Mouse (Mus musculus) kidney, adult 8-10 months (tissue): ENCODE measurements around the gene Pitpnm1.
A peak's percentile ranks its signal among the peaks of the same experiment; 100 is the strongest.

Experiments used
- DNase-seq, 2 experiments: peaks; one replicate each; pipeline ENCODE4 v3.0.0; 2022

The Pitpnm1 gene

DNA sequence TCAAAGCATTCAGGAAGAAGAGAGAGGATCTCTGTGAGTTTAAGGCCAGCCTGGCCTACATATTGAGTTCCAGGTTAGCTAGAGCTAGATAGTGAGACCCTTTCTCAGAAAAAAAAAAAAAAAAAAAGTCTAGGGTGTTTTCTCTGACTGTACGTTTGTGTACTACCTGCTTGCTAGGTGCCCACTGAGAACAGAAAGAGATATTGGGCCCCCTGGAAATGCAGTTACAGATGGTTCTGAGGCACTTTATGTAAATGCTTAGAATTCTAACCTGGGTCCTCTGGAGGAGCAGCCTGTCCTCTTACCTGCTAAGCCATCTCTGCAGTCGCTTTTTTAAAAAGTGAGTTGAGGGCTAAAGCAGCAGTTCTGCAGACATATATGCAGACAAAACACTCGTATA is 4.0 kb upstream of the Pitpnm1 start:
- DNase-seq: no peak

DNA sequence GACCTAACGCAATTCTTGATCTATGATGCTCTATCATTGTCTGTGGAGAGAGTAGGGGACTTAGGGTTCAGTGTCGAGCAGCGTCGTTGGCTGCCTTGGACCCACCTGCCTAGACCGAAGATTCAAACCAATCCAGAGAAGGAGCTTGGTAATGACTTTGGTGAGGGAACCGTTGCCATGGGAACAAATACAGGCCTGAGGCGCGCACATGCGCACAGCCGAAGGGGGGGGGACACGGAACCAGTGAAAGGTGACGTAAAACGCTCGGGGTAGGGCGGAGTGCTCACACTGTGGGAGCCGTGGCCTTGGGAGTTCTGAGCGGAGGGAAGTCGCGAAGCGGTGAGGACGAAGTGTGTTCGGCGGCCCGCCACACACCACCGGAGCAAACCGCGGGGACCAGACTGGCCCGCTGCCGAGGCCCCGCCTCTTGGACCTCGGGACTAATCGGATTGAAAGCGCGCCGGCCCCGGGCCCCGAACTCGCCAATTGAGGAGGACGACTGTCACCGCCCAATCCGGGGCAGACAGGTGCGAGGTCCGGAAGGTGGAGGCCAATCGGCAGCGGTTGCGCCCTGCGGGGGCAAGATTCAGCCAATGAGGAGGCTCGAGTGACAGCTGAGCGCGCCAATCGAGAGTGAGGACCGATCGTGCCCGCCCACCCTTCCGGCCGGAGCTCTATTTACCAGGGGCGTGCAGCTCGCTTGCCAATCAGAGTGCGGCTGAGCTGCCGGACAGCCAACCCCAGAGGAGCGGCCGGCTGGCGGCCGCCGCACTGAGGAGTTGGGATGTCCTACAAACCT is 3.0 kb upstream of the Pitpnm1 start, which contains the start of gene Cdk2ap2:
Gene Cdk2ap2, plus strand, starts transcription at position 541 of the 799 bp plus-strand sequence.
- DNase-seq: peak; percentile 99 to 100

DNA sequence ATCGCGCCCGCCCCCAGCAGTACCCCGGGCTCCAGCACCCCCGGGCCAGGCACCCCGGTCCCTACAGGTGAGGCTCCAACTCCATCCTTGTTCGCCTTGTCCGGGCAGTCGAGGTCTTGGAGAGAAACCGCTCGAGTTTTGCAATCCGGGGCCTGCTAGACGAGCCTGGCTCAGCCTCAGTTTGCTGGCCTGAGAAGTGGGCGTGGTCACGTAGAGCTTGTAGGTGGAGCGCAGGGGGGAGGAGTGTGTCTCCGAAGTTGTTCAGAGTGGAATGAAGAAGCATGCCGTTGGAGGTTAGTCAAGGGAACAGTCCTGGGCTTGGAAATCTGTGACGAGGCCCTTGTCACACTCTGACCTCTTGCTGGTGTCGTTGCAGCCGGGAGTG is 2.4 kb upstream of the Pitpnm1 start:
- DNase-seq: peak; percentile 90

DNA sequence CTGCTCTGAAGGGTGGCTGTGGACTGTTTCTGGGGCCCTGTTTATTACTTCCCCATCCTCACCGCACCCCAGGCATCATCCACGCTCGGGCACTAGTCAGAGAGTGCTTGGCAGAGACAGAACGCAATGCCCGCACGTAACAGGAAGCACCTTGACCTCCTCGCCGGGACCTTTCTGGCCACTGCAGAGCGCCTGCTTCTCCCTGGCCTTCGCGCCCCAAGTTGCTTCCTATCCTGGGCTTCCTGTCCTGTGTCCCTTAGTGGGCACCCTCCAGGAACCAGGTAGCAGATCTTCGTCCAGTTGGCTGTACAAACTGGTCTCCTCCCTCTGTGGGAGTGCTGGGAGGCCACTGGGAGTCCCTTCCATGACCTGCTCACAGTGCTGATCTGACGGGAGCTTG is 1.4 kb upstream of the Pitpnm1 start:
- peak in 1 of 2 experiments; percentile 27 for DNase-seq

DNA sequence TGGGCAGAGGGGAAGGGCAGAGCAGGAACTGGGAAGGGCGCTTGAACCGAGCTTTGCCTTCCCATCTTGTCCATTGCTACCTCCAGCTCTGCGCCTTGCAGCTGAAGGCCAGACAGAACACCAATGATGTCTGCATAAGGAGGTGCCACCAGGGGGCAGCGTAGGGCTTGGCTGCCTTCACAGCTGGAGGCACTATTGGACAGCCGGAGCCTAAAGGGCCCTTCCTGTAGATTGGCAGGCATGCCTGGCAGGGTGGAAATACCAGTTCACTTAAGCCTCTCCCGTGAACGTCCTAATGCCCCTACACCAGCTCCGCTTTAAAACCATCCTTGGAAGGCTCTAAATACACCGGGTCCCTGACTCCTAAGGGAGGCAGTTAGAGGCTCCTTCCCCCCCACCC is 742 bp upstream of the Pitpnm1 start:
- DNase-seq: peak; percentile 91 to 96

DNA sequence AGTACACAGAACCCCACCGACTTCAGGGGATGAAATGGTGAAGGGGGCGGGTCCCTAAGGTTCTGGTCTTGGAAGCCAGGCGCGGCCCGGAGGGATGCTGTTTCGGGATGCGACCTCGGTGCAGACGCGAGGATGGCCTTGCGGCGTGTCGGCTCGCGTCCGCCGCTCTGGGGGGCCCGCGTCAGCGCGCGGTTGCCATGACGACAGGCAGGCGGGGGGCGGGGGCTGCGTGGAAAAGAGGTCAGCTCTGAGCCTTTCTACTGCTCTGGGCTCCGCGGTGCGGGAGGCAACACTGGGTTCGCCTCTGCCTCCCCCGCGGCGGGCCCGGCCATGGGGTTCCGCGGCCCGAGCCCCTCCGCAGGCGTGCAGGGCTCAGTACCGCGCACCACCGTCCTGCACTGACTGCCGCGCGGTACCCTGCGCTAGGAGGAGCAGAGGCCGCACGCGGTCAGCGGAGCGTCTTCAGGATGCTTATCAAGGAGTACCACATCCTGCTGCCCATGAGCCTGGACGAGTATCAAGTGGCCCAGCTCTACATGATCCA is 992 bp downstream of the Pitpnm1 start:
- DNase-seq: no peak

DNA sequence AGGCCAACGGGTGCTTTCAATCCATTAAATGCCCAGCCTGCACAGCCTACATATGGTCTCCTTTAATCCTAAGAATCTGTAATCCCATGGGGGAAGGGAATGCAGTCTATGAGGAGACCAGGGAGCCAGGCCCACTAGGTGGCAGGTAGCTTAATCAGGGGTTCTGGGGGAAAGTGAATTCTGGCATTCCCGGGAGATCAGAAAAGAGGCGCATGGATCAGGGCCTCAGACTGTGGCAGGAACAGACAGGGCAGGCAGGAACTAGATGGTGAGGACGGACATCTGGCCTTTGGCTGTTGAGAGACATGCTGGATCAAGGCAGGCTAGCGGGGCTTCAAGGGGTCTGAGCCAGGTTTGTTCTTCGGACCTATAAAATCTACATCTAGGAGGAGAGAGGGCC is 1.7 kb downstream of the Pitpnm1 start:
- no peak for DNase-seq

DNA sequence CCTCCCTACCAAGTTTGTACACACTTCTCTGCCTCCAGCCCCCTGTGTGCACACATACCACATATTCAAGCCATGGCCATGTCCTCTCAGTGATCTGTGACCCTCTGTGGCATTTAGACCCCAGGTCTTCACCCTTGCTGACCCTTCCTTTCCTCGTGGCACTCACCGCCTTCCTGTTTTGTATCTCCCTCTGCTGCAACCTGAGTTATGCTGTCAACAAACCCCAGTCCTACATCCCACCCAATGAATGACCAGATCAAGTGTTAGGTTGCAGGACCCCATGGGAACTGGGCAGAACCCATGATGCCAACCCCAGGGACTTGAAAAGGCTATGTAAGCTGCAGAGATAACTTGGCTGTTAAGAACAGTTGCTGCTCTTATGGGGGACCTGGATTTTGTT is 2.3 kb downstream of the Pitpnm1 start:
- DNase-seq: no peak

DNA sequence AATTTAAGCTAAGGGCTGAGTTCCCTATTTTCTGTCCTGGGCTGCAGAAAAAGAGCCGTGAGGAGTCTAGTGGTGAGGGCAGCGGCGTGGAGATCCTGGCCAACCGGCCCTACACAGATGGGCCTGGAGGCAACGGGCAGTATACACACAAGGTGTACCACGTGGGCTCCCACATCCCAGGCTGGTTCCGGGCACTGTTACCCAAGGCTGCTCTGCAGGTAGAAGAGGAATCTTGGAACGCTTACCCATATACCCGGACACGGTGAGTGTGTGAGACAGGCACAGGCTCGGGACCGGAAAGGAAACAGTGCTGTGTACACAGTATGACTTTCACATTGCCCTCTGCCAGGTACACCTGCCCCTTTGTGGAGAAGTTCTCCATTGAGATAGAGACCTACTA is 2.8 kb downstream of the Pitpnm1 start:
- no peak for DNase-seq

DNA sequence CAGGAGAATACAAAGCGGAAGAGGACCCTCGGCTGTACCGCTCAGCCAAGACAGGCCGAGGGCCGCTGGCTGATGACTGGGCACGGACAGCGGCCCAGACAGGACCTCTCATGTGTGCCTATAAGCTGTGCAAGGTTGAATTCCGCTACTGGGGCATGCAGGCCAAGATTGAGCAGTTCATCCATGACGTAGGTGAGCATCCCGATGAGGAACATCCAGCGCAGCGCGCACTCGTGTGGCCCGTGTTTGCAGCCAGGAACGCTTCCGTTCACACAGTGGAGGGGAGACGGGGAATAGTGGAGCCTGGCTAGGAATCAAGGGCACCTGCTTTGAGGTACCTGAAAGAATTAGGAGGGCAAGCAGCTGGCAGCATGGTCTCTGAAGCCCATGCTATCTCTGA is 3.5 kb downstream of the Pitpnm1 start:
- DNase-seq: no peak

DNA sequence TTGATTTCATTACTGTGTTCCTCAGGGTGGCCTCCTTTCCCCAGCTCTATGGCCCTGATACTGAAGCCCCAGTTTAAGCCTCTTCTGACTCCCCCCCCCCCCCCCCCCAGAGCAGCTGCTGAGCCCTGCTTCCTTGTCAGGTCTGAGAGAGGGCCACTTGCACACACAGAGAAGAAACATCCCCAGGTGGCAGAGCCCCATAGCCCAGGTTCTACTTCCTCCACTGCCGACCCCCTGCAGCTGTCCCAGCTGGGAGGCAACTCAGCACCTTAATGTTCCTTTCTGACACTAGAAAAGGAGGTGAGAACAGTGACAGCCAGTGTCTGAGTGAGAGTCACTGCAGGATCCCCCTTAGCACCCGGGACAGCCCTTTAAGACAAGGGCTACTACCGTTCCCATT is 4.0 kb downstream of the Pitpnm1 start:
- DNase-seq: no peak

DNA sequence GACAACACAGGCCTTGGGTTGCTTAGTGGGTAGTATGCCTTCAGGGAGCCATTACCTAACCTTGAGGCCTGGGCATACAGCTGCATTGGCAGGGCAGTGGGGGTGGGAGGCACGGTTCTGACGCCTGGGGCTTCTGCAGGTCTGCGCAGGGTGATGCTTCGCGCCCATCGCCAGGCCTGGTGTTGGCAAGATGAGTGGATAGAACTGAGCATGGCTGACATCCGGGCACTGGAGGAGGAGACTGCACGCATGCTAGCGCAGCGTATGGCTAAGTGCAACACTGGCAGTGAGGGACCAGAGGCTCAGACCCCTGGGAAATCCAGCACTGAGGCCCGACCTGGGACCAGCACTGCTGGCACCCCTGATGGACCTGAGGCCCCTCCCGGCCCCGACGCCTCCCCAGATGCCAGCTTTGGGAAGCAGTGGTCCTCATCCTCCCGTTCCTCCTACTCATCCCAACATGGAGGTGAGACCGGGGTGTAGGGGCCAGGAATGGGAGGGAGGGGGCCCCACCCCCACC is 4.9 kb downstream of the Pitpnm1 start:
- no peak for DNase-seq

DNA sequence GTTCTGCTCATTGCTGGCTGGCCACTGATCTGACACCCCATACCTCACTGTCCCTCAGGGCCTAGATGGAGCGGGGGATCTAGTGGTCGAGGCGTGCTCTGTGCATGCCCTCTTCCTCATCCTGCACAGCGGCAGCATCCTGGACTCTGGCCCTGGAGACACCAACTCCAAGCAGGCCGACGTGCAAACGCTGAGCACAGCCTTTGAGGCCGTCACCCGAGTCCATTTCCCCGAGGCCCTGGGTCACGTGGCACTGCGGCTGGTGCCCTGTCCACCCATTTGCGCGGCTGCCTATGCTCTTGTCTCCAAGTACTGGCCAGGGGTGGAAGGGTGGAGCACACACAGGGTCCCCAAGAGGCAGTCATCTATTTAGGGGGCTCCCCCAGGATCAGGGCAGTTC is 6.9 kb downstream of the Pitpnm1 start:
- DNase-seq: no peak

DNA sequence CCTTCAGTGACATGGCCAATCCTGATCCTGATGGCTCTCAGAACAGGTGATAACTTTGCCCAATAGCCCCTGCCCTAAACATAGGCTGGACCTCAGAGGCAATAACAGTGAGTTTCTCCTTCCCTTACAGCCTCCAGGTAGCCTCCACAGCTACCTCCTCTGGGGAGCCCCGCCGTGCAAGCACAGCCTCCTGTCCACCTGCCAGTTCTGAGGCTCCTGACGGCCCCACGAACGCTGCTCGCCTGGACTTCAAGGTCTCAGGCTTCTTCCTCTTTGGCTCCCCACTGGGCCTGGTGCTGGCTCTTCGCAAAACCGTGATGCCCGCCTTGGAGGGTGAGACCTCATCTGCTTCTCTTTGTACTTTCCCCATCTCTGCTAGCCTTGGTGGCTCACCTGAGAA is 8.7 kb downstream of the Pitpnm1 start:
- DNase-seq: no peak

DNA sequence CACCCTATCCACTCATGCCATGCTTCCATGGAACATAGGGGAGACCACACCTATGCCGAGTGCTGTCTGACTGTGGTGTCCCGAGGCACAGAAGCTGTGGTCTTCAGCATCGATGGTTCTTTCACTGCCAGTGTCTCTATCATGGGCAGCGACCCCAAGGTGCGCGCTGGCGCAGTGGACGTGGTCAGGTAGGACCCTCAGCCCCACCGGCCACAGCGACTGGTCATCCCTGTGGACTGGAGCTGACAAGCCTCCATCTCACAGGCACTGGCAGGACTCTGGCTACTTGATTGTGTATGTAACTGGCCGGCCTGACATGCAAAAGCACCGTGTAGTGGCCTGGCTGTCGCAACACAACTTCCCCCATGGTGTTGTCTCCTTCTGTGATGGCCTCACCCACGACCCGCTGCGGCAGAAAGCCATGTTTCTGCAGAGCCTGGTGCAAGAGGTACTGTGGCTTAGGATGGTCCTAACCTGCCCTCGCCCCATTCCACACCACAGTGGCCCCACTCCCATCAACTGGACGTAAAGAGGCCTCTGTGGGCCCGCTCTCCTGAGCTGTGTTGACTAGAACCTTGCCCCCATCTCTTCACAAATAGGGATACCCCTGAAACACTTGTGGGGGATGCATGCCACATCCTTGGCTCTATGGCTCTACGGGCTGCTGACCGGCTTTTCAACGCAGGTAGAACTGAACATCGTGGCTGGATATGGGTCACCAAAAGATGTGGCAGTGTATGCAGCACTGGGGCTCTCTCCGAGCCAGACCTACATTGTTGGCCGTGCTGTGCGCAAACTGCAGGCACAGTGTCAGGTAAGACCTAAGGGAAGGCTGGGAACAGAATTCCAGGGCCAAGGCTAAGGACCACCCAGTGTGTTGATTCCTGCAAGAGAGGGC is 12.5 kb downstream of the Pitpnm1 start:
- no peak for DNase-seq

DNA sequence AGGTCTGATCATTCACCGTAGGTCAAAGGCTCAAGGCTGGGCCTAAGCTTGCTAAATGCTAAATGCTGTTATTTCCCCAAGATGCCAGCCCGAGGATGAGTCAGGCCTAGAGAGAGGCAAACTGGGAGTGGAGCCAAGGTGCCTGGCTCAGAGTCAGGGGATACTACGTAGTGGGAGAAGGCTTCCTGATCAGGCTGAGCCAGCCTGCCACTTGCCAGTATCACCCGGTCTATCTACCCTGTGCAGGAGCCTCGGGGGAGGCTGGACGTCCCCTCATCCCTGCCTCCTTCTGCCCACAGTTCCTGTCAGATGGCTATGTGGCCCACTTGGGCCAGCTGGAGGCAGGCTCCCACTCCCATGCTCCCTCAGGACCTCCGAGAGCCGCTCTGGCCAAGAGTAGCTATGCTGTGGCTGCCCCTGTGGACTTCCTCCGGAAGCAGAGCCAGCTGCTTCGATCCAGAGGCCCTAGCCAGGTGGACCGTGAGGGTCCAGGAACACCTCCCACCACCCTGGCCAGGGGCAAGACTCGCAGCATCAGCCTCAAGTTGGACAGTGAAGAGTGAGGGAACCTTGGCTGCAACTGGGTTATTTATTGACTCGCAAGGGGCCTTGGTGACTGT is 13.5 kb downstream of the Pitpnm1 start:
- peak; percentile 83 to 92 for DNase-seq

DNA sequence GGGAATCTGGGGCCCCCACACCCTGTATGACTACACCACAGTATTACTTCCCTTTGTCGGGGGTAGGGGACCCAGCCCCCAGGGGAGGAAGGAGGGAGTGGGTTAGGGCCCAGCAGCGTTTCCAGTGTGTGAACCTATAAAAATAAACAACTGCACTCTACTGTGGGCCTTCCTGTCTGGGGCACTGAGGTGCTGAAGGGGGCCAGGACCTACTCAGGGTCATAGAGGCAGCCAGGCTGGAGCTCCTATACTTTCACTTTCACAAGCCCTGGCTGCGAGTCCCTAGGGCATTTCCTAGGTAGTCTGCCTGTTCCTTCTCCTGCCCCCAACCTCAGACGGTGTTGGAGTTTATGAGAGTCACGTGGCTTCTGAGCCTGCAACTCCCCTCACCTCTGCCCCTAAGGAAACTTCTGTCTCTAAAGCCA is 14.0 kb downstream of the Pitpnm1 start:
- DNase-seq: peak in 1 of 2 experiments; percentile 48

DNA sequence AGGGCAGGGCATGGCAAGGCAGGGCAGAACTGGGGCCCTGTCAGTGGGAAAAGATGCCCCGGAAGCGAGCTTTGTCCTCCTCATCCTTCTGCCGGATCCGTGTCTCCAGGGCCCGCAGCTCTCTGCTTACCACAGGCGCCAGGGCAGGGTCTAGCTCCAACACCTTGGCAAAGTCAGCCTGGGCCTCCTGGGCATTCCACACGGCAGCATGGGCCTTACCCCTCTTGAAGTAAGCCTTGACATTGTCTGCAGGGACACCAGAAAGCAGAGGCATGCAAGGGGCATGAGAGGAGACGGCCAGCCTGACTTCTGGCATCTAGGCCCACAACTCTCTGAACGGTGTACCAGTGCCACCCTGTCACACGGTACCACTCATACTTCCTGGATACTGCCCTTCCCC is 14.8 kb downstream of the Pitpnm1 start:
- DNase-seq: no peak

DNA sequence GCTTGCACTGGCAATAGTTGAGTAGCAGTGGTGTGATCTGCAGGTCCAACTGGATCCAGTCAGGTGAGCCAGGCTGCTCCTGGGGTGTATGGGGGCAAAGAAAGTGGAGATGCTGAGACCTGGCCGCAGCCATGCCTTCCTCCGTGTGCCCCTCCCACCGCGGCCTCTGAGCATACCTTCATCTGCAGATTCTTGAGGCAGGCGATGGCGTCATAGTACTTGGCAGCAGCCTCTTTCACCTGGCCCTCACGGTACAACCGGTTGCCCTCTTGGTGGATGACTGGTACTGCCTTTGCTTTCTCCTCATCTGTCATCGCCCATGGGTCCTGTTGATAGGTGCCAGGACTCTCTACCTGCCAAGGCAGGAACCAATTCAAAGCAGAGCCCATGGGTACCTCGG is 15.3 kb downstream of the Pitpnm1 start:
- no peak for DNase-seq

DNA sequence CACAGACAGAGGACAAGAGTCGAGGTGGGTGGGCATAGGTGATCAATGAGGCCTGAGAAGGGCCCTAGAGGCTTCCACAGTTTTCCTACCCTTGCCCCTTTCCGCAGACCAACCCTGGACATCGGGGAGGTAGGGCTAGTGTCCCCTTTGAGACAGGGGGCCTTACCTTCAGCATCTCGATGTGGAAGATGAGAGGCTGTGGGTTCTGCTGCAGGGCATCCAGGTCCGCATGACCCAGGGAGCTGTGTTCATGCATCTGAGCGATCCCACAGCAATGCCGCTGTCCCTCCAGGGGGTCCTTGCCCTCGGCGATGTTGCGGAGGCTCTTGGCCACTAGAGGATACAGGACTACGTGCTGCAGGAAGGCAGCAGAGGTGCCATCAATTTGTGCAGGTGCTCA is 16.0 kb downstream of the Pitpnm1 start:
- no peak for DNase-seq

DNA sequence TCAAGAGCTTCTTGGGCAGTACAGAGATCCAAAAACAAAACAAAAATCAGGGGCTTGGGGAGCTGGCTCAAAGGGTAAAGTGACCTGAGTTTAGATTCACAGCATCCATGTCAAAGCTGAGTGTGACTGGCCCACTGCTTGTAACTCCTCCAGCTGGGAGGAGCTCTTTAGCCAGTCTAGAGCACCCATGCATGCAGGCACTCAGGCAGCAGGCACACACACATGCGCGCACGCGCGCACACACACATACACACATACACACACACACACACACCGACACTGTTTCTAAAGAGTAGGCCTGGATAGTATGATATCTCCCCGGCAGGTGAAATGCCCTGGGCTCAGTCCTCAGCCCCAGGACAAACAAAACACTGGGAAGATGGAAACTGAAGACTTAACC is 17.2 kb downstream of the Pitpnm1 start:
- no peak for DNase-seq

DNA sequence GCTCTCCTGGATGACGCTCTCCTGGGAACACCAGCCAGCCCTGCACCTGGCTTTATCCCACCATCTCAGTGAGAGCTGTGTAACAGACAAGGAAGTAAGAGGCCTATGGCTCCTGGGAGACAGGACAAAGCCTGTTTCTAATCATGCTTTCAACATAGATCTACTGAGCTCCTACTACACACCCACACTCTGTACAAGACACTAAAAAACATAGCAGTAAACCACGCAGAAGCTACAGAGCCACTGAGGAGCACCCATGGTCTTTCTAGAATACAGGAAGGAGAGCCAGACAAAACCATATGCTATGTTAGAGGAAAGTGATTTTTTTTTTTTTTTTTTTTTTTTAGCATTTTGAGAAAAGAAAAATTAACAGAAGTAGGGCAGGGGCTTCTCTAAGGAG is 18.6 kb downstream of the Pitpnm1 start:
- no peak for DNase-seq
